Mouse (Mus musculus): ENCODE measurements around the gene Cds1.
A peak's percentile ranks its signal among the peaks of the same experiment; 100 is the strongest.

The Cds1 gene

DNA sequence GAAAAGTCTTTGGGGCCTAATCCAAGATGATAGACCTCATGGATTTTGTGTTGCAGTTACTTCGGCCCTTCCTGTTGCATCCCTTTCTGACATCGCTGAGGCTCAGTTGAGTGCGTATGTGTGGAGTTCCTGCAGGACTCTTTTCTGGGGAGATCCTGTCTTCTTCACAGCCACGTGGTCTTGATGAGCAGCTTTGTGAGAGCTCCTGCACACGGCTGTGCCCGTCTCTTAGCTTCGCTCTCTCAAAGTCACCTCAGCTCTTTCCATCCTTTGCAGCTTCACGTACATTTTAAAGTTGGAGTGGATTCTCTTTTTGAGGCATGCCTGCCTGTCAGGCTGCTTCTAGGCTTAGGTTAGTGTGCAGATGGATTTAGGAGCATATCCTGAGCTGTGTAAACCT is 11.6 kb downstream of the Cds1 start:
- no peak for DNase-seq (ENCODE audit: low read depth)

DNA sequence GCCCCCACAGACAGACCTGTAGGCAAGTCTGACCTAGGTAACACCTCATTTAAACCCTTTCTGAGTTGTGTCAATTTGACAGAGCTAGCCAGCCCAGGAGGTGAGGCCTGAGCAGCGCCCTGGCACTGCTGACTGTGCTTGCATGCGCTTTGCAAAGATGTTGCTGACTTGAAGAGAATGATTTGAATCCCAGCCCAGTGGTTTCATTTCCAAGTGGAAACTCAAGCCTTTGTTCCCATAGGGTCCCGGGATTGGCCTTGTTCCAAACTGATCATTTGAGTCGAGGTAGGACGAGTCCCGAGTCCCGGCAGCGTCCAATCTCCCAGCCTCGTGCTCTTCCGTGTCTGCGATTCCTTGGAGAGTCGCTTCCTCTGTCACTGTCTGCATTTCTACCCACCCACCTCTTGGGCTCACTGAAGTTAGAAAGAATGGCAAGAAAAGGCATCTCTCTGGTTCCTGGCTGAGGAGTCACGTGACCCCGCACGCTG is 14.5 kb downstream of the Cds1 start:
- no peak for DNase-seq (ENCODE audit: low read depth)

DNA sequence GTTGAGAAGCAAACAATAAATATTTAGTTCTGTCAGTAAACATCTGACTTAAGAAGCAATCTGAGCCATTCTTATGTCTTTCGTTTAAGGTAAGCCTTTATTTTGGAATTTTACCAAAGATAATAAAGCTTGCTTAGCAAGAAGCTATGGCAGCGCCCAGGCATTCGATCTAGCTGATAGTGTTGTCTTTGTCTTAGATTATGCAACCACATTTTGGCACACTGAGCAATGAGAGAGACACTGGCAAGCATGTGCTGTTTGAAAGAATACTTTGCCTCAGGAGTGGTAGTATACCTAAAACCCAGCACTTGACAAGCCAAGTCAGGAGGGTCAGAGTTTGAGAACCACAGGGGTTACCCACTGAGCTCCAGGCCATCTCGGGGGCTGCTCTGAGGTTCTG is 16.0 kb downstream of the Cds1 start:
- DNase-seq (ENCODE audit: low read depth) = no peak

DNA sequence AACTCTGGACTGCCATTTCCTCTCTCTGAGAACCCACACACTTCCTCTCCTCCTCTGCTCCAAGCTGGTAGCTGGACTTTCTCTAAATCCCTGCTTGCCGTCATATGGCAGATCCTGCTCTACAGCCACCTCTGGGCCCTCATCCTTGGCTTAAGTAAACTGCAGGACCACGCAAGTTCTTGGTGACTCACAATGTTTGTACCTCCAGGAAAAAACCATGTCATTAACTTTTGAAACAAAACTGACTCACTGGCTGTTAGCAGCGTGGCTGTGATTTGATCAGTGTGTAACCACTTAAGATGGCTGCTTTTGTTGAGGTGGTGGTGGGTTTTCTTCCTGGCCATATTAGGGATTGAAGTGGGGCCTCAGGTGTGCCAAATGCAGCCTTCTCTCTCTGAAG is 19.4 kb downstream of the Cds1 start:
- DNase-seq (ENCODE audit: low read depth) = no peak

DNA sequence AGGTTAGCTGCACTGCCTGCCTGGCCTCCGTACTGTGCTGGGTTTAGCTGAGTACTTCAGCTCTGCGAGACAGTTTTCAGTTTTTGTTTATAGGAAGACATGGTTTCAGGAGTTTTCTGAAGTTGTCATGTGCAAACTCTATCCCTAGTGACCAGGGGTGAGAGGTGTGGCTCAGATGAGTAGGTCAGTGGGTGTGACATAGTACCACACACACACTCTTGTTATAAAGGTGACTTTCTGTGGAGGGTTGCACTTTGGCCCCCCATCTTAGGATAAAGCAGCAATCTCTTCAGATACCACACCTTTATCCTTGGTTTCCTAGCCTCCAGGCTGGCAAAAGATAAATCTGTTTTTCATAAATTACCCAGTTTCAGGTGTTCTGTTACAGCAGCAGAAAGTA is 19.9 kb downstream of the Cds1 start:
- no peak for DNase-seq (ENCODE audit: low read depth)

DNA sequence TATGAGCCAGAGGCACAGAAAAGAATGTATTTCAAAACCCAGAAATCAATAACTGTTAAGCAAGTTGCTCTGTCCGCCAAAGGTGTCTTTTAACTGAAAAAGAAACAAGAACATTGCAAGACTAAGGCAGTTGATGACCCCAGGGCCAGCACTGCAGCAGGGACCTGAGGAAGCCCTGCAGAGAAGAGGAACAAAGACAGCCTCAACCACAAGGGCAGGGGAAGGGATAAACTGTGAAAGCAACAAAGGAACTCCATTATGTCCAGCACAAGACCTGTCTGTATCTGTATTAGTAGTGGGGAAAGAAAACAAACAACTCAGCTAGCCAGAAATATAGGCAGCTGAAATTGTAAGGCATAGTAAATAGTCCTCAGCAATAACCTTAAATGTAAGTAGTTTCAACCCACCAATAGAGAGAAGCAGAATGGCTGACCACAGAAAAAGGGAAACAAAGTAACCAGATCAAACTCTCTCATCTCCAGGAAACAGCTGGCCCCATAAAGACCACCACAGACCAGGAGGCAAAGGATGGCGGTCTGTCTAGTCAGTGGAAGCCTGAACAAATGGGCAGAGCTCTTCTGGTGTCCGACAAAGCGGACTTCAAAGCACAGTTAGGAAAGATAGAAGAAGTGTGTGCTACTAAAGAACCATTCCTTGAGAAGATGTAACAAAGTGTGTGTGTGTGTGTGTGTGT is 21.1 kb downstream of the Cds1 start:
- DNase-seq (ENCODE audit: low read depth) = no peak

DNA sequence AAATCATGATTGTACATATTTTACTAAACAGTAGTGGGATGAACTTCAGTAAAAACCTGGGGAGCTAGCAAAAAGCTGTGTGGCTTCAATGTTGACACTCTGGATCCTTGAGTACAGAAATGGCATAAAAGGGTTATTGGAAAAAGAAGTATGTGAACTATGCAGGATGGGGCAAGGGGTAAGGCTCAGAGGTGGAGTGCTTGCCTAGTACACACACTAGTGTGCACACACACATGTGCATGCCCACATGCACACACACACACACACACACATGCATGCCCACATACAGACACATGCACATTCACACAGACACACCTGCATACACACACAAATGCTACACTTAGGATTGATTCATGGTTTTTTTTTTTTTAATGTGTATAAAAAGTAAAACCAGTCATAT is 24.8 kb downstream of the Cds1 start:
- no peak for DNase-seq (ENCODE audit: low read depth)

DNA sequence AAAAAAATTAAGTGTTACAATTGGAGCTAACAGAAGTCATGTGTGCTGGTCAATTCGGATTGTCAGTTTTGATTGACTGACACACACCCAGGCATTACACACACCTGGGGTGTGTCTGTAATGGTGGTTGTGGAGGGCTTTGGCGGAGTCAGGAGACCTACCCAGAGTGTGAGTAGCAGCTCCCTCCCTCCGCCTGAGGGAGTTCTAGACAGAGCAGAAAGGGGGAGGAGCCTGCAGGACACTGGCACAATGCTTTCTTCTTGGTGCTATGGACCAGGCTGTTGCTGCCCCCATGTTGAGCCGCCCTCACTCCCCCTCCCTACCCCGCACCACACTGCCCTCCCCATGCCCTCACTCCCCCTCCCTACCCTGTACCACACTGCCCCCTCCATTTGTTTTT is 25.6 kb downstream of the Cds1 start:
- DNase-seq (ENCODE audit: low read depth) = no peak

DNA sequence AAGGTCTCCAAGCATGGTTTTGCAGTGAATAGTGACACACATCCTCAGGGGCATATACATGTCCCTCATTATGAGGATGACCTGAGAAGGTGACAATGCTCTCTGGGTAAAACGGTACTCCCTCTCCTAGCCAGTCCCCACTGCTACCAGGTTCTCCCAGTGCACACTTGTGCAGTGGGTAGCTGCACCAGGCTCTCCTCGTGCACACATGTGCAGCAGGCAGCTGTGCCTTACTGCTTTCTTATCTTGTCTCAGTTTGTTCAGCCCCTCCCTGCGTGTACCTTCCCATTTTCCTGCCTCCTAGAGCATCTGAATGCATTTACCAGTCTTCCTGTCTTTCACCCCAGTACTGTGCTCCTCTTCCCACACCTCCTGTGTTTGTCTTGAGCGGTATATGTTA is 27.7 kb downstream of the Cds1 start:
- no peak for DNase-seq (ENCODE audit: low read depth)

DNA sequence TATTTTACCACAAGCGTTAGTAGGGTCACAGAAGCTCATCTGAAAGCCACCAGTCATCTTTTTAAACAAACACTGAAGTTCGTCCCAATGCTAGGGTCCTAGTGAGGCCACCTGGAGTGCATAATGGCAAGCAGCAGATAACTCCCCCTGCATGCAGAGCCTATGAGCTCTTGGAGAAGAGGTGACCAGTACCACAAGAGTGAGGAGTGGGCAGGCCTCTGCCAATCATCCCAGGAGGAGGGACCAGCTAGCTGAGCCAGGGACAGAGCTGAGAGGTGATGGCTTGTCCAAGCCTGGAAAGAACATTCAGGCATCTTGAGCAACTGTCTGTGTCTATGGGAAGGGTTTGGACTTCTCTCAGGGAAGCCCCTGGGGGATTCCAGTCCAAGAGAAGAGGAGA is 37.0 kb downstream of the Cds1 start:
- no peak for DNase-seq (ENCODE audit: low read depth)

DNA sequence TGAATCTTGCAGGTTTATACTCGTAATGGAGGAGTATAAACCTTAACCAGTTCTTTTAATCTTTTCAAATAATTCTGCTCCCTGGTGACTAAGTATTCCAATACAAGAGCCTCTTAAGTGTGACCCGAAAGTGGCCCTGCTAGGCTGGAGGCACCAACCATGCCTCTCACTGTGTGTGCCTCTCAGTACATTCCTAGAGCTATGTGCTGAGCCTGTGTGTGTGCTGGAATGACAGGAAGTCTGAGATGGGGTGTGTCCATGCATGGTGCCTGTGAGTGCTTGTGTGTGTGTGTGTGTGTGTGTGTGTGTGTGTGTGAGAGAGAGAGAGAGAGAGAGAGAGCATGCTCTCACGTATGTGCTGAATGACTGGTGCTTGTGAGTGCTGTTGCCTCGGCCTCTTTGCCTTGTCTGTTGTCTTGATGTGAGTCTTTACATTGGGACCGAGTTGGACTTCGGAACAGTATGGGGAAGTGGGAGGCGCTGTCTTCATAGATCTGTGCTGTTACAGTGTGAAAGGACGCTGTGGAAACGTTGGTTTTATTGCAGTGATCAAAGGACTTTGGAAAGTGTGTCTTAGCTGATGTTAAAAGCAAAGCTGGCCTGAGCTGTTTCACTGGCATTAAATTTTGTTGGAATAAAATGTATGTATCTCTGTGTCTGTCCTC is 37.6 kb downstream of the Cds1 start:
- DNase-seq (ENCODE audit: low read depth) = no peak

DNA sequence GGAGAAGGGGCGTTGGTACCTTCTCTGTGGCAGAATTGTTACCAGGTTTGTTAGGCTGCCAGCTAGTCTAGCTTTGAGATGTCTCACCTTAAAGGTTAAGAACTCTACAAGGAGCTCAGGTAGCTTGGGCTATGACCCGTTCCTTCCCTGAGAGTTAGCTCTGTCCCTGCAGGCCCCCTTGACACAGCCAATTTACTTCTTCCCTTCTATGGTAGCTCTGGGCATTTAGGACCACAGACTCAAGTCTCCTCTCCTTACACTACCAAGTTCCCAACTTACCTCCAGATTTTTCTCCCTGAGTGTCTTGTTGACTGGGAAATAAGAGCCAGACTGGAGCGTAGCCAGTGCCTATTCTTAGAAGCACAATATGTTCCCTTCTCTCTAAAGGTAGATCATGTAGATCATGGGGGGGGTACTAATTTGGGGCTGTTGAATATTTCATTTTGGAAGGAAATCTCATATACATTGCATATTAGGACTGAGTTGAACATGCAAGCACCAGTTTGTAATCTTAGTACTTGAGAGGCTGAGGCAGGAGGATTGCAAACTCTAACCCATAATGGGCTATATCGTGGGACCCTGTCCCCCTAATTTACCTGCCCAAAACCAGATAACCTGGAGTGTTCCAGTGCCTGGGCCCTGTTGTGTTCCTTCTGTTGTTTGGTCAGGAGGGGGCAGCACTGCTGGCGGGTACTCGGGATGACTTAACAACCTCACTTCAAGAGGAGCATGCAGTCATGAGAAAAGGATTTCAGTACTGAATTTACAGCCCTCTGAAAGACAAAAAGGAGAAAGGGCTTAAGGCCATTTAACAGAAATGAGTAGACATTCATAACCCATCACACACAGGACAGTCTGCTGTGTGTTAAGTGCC is 46.6 kb downstream of the Cds1 start:
- DNase-seq (ENCODE audit: low read depth) = no peak

DNA sequence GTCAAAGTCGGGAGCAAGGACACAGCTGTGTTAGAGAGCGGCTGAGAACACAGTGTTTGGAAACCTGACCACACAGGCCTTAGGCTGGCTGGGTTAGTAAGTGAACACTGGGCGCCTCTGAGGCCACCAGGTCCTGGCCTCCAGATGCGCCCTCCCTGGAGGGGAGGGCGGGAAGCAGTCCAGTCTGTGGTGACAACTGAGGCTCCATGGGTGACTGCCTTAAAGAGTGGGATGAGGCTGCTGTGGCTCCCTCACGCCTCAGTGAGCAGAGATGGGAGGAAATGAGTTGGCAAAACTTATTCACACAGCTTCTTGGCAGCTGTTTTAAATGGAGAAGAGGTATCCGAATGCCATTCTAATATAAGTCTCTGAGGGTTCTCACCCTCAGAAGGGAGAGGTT is 51.9 kb downstream of the Cds1 start:
- DNase-seq (ENCODE audit: low read depth) = no peak

DNA sequence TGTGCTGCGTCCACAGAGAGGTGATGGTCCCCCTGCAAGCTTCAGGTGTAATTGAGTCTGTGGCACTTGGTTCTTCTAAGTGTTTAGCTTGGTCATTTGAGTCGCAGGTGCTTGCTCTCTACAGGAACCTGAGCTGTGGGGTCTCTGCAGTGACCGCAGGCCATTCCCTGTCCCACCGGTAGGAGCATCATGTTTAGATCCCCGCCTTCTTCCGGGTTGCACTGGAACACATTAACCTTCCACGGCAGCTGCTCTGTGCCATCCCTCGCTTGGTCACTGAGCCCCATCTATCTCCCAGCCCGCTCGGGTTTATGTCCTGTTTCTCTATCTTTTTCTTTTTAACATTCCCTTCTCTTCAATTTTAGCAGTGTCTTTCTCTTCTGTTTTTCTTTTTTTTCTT is 54.3 kb downstream of the Cds1 start:
- no peak for DNase-seq (ENCODE audit: low read depth)

DNA sequence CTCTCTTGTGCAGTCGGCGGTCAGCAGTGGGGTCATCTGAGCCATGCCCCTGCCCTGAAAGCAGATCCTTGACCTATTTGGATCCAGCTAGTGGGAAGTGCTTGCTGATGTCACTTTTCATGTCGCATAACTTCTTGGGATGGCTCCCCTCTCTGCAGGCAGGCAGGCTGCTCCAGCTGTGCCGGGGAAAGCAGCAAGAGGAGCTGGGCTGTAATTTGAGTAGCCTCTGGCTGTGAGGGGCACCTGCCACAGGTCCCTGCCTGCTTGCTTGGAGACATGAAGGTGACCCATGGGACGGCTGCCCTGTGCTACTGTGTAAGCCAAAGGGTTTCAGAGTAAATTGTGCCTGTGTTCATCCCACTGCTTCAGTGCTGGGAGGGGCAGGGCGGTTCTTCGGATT is 54.9 kb downstream of the Cds1 start:
- no peak for DNase-seq (ENCODE audit: low read depth)

DNA sequence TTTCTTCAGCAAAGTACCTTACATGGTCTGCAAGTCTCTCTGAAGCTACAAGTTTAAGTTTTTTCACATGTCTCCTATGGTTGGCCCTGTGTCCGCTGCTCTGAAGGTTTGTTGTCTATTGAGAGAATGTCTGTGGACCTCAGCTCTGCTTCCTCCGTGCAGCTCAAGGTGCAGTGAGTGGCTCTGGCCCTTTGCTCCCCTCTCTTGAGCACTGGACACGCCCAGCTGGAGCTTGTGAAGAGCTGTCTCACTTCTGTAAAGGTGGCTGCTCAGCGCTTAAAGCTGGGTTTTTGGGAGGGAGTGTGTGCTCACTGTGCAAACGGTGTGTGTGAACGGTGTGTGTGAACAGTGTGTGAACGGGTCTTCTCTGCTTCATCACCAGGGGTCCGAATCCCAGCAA is 56.1 kb downstream of the Cds1 start:
- DNase-seq (ENCODE audit: low read depth) = no peak

DNA sequence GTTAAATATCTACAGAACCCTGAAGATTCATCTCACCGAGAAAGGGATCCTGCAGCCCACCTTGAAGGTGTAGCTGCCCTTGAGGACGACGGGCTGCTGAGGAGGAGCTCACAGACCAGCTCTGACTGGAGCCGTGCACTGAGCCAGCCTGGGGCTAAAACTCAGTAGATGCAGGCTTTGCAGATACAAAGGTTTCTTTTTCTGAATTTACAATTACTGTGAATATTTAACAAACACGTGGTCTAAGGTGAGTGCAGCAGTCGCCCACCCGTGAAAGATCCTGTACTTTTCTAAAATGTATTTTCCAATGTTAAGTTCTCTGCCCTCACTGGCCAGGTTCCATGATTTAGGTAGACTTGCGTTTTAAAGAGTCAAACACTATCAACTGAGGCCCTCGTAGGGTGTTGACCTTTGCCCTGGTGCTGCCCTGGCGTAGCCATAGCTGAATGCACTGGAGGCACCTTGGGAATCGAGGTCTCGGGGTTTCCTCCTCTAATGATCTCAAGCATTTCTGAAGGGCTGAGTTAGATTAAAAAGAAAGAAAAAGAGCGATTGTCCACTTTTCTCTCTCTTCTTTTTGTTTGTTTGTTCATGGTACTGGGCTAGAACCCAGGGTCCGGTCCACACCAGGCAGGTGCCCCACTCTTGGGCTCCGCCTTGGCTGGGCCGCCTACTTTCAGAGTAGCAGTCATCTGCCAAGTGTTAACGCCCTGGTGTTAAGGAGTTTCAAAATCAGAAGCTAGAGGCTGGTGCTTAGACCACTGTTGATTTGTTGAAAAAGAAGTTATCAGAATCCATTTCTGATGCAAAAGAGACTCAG is 56.8 kb downstream of the Cds1 start:
- no peak for DNase-seq (ENCODE audit: low read depth)

DNA sequence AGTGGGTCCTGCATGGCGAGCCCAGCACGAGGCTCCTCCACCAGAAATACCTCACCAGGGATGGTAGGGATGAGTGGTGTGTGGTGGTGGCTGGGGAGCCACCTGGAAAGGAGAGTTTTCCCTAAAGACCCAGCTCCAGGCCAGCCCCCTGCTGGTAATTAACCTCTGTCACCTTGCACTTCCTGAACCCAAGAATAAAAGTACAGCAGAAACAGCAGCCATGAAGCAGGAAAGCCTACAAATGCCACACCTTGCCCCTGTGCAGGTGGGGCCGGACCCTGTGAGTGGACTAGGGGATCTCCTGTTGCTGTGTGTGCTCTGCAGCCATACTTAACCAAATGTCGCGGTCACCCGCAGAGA is 57.4 kb downstream of the Cds1 start:
- DNase-seq (ENCODE audit: low read depth) = no peak

DNA sequence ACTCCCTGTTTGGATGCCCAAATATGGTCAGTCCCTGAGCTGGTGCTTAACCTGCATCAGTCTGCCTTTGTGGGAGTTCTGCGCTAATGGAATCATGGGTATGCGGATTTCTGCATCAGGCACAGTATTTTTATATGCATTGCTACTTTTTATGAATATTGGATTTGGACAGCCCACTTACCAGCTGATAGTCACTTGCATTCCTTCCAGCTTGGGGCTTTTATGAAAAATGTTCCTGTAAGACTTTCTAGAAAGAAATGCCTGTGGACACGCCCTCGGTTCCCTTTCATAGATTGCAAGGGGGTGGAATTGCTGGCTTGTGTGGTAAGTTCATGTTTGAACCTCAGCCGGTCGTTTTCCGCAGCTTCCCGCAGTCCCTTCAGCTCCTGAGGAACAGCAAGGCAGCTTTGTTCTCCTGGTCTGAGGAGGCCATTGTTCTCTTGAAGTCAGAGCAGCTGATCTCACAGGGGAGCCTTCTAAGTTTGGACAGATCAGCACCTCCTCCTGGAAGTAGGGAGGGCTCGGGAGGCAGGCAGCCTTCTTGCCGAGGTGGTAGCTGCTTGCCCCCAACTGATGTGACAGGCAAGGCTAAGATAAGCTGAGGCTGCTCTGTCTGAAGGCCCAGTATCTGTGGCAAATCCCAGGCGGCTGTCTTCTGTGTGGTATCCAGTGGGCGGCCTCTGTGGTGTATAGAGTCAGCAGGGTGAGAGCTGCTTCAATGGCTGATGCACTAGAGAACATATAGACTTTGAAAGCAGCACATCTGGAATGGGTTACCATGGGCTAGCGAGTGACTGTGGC is 60.4 kb downstream of the Cds1 start:
- DNase-seq (ENCODE audit: low read depth) = no peak

DNA sequence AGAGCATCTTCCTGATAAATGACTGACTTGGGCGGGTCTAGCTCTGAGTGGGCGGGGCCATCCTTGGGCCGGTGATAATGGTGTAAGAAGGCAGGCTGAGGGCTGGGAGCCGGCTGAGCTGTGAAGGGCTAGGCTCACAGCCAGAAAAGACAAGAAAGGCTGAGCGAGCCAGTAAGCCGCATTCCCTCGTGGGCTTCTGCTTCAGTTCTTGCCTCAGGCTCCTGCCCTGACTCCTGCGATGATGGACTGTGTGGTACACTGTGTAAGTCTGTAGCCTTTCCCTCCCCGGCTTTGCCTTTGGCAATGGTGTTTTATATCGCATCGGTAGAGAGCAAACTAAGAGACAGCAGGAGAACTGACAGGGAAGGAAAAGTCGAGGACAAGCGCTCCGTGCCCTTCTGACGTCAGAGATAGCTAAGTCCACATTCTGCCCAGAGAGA is 61.6 kb downstream of the Cds1 start:
- peak; percentile 63 for DNase-seq (ENCODE audit: low read depth)

DNA sequence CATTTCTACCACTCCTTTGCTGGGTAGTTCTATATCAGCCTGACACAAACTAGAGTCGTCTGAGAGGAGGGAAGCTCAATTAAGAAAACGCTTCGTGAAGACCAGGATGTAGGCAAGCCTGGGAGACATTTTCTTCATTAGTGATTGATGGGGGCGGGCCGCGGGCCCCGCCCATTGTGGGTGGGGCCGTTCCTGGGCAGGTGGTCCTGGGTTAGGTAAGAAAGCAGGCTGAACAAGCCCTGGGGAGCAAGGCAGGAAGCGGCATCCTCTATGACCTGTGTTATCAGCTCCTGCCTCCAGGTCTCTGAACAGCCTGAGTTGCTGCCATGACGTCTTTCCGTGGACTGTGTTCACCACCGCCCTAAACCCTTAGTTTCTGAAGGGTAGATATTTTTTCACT is 62.5 kb downstream of the Cds1 start:
- no peak for DNase-seq (ENCODE audit: low read depth)

Data from c-Kit-positive CD71-positive TER-119-negative erythroid progenitor cells, embryonic 14.5 days (primary cell).